ENCODE assay signal across 9 mouse cellular contexts in the genomic region with DNA sequence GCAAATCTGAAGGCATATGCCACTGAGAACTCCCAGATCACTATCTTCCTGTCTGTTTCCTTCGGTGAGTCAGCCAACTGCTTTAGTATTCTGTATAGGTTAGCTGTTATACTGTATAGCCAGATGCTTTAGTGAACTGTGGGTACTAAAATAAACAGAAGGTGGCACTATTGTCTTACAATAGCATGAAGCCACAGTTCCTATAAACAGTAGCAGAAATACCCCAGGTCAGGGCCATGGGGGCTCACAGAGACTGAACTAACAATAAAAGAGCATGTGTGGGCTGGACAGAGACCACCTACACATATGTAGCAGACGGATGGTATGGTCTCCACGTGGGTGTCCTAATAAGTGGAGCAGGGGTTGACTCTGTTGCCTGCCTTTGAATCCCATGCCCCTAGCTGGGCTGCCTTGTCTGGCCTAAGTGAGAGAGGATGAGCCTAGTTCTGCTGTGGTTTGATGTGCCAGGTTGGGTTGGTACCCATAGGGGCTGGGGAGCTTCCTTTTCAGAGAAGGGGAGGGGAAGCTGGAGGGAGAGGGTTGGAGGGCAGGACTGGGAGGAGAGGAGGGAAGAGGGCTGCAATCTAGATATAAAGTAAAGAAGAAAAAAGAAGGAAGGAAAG.
DNase-seq lines count a peak whose midpoint lies in the region; ATAC-seq and TF ChIP-seq lines count a peak whose summit lies in the region.
"Had no signal": no experiment of that assay in that cellular context is flagged by ENCODE, and none has a peak within 500 bp of the region (broad histone marks: within the 10 kb centered on the region; RNA-seq: fewer than 3 reads in every experiment).

No protein-coding gene starts in this region.

- no peak for TF ChIP-seq POLR2A in liver, adult 2 months (IDR thresholded peaks at IDR 0.05; ENCODE audit: extremely low read depth, insufficient read depth, low read length)

- no peak overlapping the region for H3K4me2 ChIP-seq in forebrain, embryonic 16.5 days (ENCODE audit: low read length)

- peak; percentile 2 for DNase-seq in liver, adult 2 months (ENCODE audit: extremely low read depth, low read depth, low spot score)
- DNase-seq in liver, result no peak
- peak; percentile 5 for DNase-seq in cerebellum, adult 11 months
- DNase-seq in kidney, postnatal 10 days, result peak; percentile 5
- DNase-seq in midbrain, embryonic 10.5 days (ENCODE audit: low spot score), result peak; percentile 24
- no peak for DNase-seq in urinary bladder, postnatal 36 days (ENCODE audit: low spot score in 2 of 2)
- no peak for DNase-seq in yolk sac, embryonic 10.5 days (ENCODE audit: low spot score)

- H3K36me3 ChIP-seq in liver, adult 2 months (ENCODE audit: control insufficient read depth, insufficient read depth, low read length), result no peaks in the 10 kb centered on the region
- no peaks in the 10 kb centered on the region for H3K36me3 ChIP-seq in forebrain, embryonic 16.5 days (ENCODE audit: control insufficient read depth, insufficient read depth)
- H3K36me3 ChIP-seq in midbrain, embryonic 10.5 days, result no peaks in the 10 kb centered on the region

- no peak overlapping the region for H3K9ac ChIP-seq in liver, adult 2 months (ENCODE audit: low read depth, low read length)
- H3K9ac ChIP-seq in forebrain, embryonic 16.5 days (replicated peaks; ENCODE audit: low read depth, low read length), result no peak overlapping the region

- no peak overlapping the region for H3K4me3 ChIP-seq in liver, adult 2 months (ENCODE audit: insufficient read depth, low read depth, low read length)
- no peak overlapping the region for H3K4me3 ChIP-seq in forebrain, embryonic 16.5 days (replicated peaks; ENCODE audit: low read length)
- no peak overlapping the region for H3K4me3 ChIP-seq in midbrain, embryonic 10.5 days

- no peaks in the 10 kb centered on the region for H3K4me1 ChIP-seq in liver, adult 2 months (ENCODE audit: control insufficient read depth, insufficient read depth, low read length)
- no peaks in the 10 kb centered on the region for H3K4me1 ChIP-seq in forebrain, embryonic 16.5 days (replicated peaks; ENCODE audit: control insufficient read depth, insufficient read depth, low read length)
- no peaks in the 10 kb centered on the region for H3K4me1 ChIP-seq in midbrain, embryonic 10.5 days

- H3K27me3 ChIP-seq in liver, adult 2 months (ENCODE audit: control insufficient read depth, insufficient read depth, low read length), result no peaks in the 10 kb centered on the region
- H3K27me3 ChIP-seq in forebrain, embryonic 16.5 days (replicated peaks; ENCODE audit: control insufficient read depth, insufficient read depth, low read length), result no peaks in the 10 kb centered on the region
- H3K27me3 ChIP-seq in midbrain, embryonic 10.5 days (ENCODE audit: low read depth, poor library complexity, severe bottlenecking), result no peaks in the 10 kb centered on the region

- H3K27ac ChIP-seq in liver, adult 2 months (replicated peaks; ENCODE audit: insufficient read depth, low read depth, low read length), result no peak overlapping the region
- H3K27ac ChIP-seq in forebrain, embryonic 16.5 days (ENCODE audit: low read length), result no peak overlapping the region
- H3K27ac ChIP-seq in midbrain, embryonic 10.5 days (replicated peaks), result no peak overlapping the region
- H3K27ac ChIP-seq: macrophage had no signal

- H3K79me2 ChIP-seq in liver, adult 2 months (ENCODE audit: control insufficient read depth, insufficient read depth, low read length), result no peaks in the 10 kb centered on the region

- H3K9me3 ChIP-seq in forebrain, embryonic 16.5 days (ENCODE audit: control insufficient read depth, low read length), result no peaks in the 10 kb centered on the region
- no peaks in the 10 kb centered on the region for H3K9me3 ChIP-seq in midbrain, embryonic 10.5 days (replicated peaks)

- TF ChIP-seq CTCF in liver, adult 2 months (IDR thresholded peaks at IDR 0.05; ENCODE audit: low read depth, low read length), result 0 out of 2 replicates have a peak, but pooled peaks have one; percentile 19

- 22% methylated on average over 3 of the region's 3 CpGs for WGBS in liver, adult 2 months
- 12% methylated on average over 3 of the region's 3 CpGs for WGBS in forebrain, embryonic 16.5 days
- WGBS in midbrain, embryonic 10.5 days, result 24% methylated on average over 3 of the region's 3 CpGs

- ATAC-seq in forebrain, embryonic 16.5 days, result peak; percentile 75

Comparison
In these comparisons a context has a peak if more than half of its experiments do, and no peak if none do; other contexts are left out.
1. DNase-seq: peak in liver, adult 2 months (single experiment), cerebellum, adult 11 months (single experiment), kidney, postnatal 10 days (single experiment) and midbrain, embryonic 10.5 days (single experiment); none in liver (single experiment), urinary bladder, postnatal 36 days (0 of 2) and yolk sac, embryonic 10.5 days (single experiment).